Mouse (Mus musculus) hindbrain, postnatal 0 days (tissue): Measurements from ENCODE around the gene Ccna2. TPM values are rescaled to one million over a fixed set of nuclear protein-coding genes. Genes with fewer than 3 reads are reported as not detected.
A peak's percentile ranks its signal among the peaks of the same experiment; 100 is the strongest.

ENCODE experiments used
- ATAC-seq: fragments of 200-750 bp; cut with Nextera tagmentation; 2 replicates; pipeline ENCODE4 v1.8.0; 2017; ENCODE audit warnings: mild to moderate bottlenecking, moderate TSS enrichment, moderate library complexity
- DNase-seq: peaks from one replicate; pipeline ENCODE4 v3.0.0-alpha.2; 2015; ENCODE audit warnings: low spot score
- H3K27ac ChIP-seq: fragments of 300-500 bp; sonication (generic); 2 replicates; pipeline ENCODE4 v1.5.1; 2014; ENCODE audit warnings: mild to moderate bottlenecking
- H3K27me3 ChIP-seq: fragments of 300-500 bp; sonication (generic); 2 replicates; pipeline ENCODE4 v1.6.1; 2014; ENCODE audit warnings: low read length, mixed read lengths; ENCODE audit not compliant: insufficient read depth
- H3K36me3 ChIP-seq: fragments of 300-500 bp; sonication (generic); 2 replicates; pipeline ENCODE4 v1.6.1; 2014; ENCODE audit warnings: low read length, mixed read lengths; ENCODE audit not compliant: insufficient read depth
- H3K4me1 ChIP-seq: fragments of 300-500 bp; sonication (generic); 2 replicates; pipeline ENCODE4 v1.6.1; 2014; ENCODE audit warnings: antibody characterized with exemption, low read length, mixed read lengths; ENCODE audit not compliant: insufficient read depth
- H3K4me2 ChIP-seq: fragments of 300-500 bp; sonication (generic); 2 replicates; pipeline ENCODE4 v1.6.1; 2014; ENCODE audit warnings: low read depth, mild to moderate bottlenecking, low read length, moderate library complexity, mixed read lengths
- H3K4me3 ChIP-seq: fragments of 300-500 bp; sonication (generic); 2 replicates; pipeline ENCODE4 v1.5.1; 2014; ENCODE audit warnings: low read length
- H3K9ac ChIP-seq: fragments of 300-500 bp; sonication (generic); replicated peaks from 2 replicates; pipeline ENCODE4 v1.6.1; 2014; ENCODE audit warnings: mild to moderate bottlenecking, low read length, moderate library complexity, mixed read lengths
- H3K9me3 ChIP-seq: fragments of 300-500 bp; sonication (generic); 2 replicates; pipeline ENCODE4 v1.6.1; 2016; ENCODE audit warnings: low read length, mixed read lengths
- CTCF ChIP-seq: IDR thresholded peaks from 2 replicates; pipeline ENCODE4 v1.5.1; 2016; ENCODE audit warnings: antibody characterized with exemption, control low read depth, low read depth
- WGBS: fragments of 180-500 bp; shearing (Covaris S2); extraction: QIAGEN DNeasy Blood & Tissue Kit; methylation state at CpG from one replicate; pipeline ENCODE4 v1.1.7; 2014; 5-methylcytosine and 5-hydroxymethylcytosine counted together
- polyA plus RNA-seq: library from polyadenylated mRNA; unstranded; fragments of >200 nt; fragmentation: Nextera tagmentation; extraction: Ambion mirVana; gene quantifications from 2 replicates; pipeline ENCODE4 v1.2.1, GENCODE M21; 2015
- total RNA-seq: library from RNA; depleted of rRNA; stranded (reverse); fragments of >200 nt; gene quantifications from 2 replicates; pipeline ENCODE4 v1.2.3, GENCODE M21; 2014

Ccna2 gene
- total and polyA plus RNA-seq, 2 experiments from 2014 or later, result 30.9 to 54.1 TPM

- H3K4me3 ChIP-seq, result peak within 1 kb of the TSS; percentile 55
These were observed 19.4 kb downstream of the Ccna2 start, which contains the start of gene Exosc9 for GRCm38 (mm10) chr3:36552406-36553047. Gene Exosc9 (plus strand): TSS chr3:36552606.

GRCm38 (mm10) chr3:36551851-36552384 is 20.0 kb downstream of the Ccna2 start:
- TF ChIP-seq CTCF, result no peak

More at GRCm38 (mm10) chr3:36552406-36553047, 19.4 kb downstream of the Ccna2 start, which contains the start of gene Exosc9:
- under 1% methylated on average over 39 of the region's 39 CpGs for WGBS
- ATAC-seq, result peak; percentile 95
- peak within 1 kb of the TSS; percentile 66 for H3K4me2 ChIP-seq
- peaks cover 5% of the 10 kb centered on the region; the same call in 1 of the 2 replicates for H3K4me1 ChIP-seq
- peak within 1 kb of the TSS; percentile 51 for H3K9ac ChIP-seq
- no peaks in the 10 kb centered on the region for H3K27me3 ChIP-seq
- peak within 1 kb of the TSS; percentile 75 for H3K27ac ChIP-seq
- peaks cover 21% of the 10 kb centered on the region for H3K36me3 ChIP-seq
- TF ChIP-seq CTCF, result no peak
- peak; percentile 95 for DNase-seq
- no peaks in the 10 kb centered on the region for H3K9me3 ChIP-seq

GRCm38 (mm10) chr3:36551343-36551742 is 20.6 kb downstream of the Ccna2 start:
- peak overlapping the region; percentile 51; the same call in 1 of the 2 replicates for H3K9ac ChIP-seq
- DNase-seq (peak; percentile 40), ATAC-seq (peak; percentile 38; the same call in 1 of the 2 replicates)
- H3K4me1 ChIP-seq, result peaks cover 5% of the 10 kb centered on the region; the same call in 1 of the 2 replicates
- whole genome bisulfite sequencing, result 5% methylated on average over 9 of the region's 9 CpGs
- peaks cover 14% of the 10 kb centered on the region; the same call in 1 of the 2 replicates for H3K36me3 ChIP-seq
- no peaks in the 10 kb centered on the region for H3K9me3 ChIP-seq
- no peak for TF ChIP-seq CTCF
- H3K4me2 ChIP-seq, result peak overlapping the region; percentile 66
- H3K4me3 ChIP-seq, result peak overlapping the region; percentile 55
- peak overlapping the region; percentile 75; the same call in 1 of the 2 replicates for H3K27ac ChIP-seq
- H3K27me3 ChIP-seq, result no peaks in the 10 kb centered on the region

More at GRCm38 (mm10) chr3:36551851-36552384, 20.0 kb downstream of the Ccna2 start:
- 8% methylated on average over 12 of the region's 12 CpGs for WGBS
- DNase-seq, result peak; percentile 37
- H3K4me2 ChIP-seq, result peak overlapping the region; percentile 66
- ATAC-seq, result no peak; the same call in 1 of the 2 replicates
- peak overlapping the region; percentile 51 for H3K9ac ChIP-seq
- H3K27ac ChIP-seq, result peak overlapping the region; percentile 75
- H3K9me3 ChIP-seq, result no peaks in the 10 kb centered on the region
- peaks cover 5% of the 10 kb centered on the region; the same call in 1 of the 2 replicates for H3K4me1 ChIP-seq
- H3K27me3 ChIP-seq, result no peaks in the 10 kb centered on the region
- H3K36me3 ChIP-seq, result peaks cover 15% of the 10 kb centered on the region; the same call in 1 of the 2 replicates
- peak overlapping the region; percentile 55 for H3K4me3 ChIP-seq

GRCm38 (mm10) chr3:36544961-36545360 is 27.0 kb downstream of the Ccna2 start:
- no peak for TF ChIP-seq CTCF
- H3K4me2 ChIP-seq, result no peak overlapping the region
- no peaks in the 10 kb centered on the region for H3K9me3 ChIP-seq
- DNase-seq (no peak), ATAC-seq (no peak)
- H3K27me3 ChIP-seq, result no peaks in the 10 kb centered on the region
- H3K36me3 ChIP-seq, result no peaks in the 10 kb centered on the region
- no peak overlapping the region for H3K4me3 ChIP-seq
- H3K9ac ChIP-seq, result no peak overlapping the region
- no peaks in the 10 kb centered on the region for H3K4me1 ChIP-seq
- H3K27ac ChIP-seq, result no peak overlapping the region
- 82% methylated on average over 3 of the region's 3 CpGs for WGBS

- Histone ChIP-seq H3K9me3 (no peaks in the 10 kb centered on the region), H3K4me3 (no peak overlapping the region), H3K4me2 (no peak overlapping the region), H3K9ac (no peak overlapping the region), H3K27me3 (no peaks in the 10 kb centered on the region), H3K4me1 (no peaks in the 10 kb centered on the region), H3K36me3 (no peaks in the 10 kb centered on the region), H3K27ac (no peak overlapping the region)
- WGBS, result 92% methylated on average over 2 of the region's 2 CpGs
- ATAC-seq, result no peak
- no peak for TF ChIP-seq CTCF
- no peak for DNase-seq
These were observed 30.6 kb downstream of the Ccna2 start for GRCm38 (mm10) chr3:36541399-36541798.

- no peak for TF ChIP-seq CTCF
- no peak overlapping the region for H3K9ac ChIP-seq
- H3K9me3 ChIP-seq, result no peaks in the 10 kb centered on the region
- H3K27me3 ChIP-seq, result no peaks in the 10 kb centered on the region
- no peak for DNase-seq
- no peaks in the 10 kb centered on the region for H3K36me3 ChIP-seq
- no peak overlapping the region for H3K4me2 ChIP-seq
- 75% methylated on average over 2 of the region's 2 CpGs for WGBS
- H3K4me3 ChIP-seq, result no peak overlapping the region
- ATAC-seq, result no peak
- H3K27ac ChIP-seq, result no peak overlapping the region
- H3K4me1 ChIP-seq, result no peaks in the 10 kb centered on the region
These were observed 31.2 kb downstream of the Ccna2 start for GRCm38 (mm10) chr3:36540756-36541155.
